Mouse (Mus musculus) liver, embryonic 16.5 days (tissue): Measurements from ENCODE around the gene Nabp2. TPM values are rescaled to one million over a fixed set of nuclear protein-coding genes. Genes with fewer than 3 reads are reported as not detected.

Experiments used
- ATAC-seq: fragments of 200-750 bp; cut with Nextera tagmentation; 2 replicates; pipeline ENCODE4 v1.8.0; 2017; ENCODE audit warnings: low read depth, mild to moderate bottlenecking, moderate number of reproducible peaks, moderate library complexity
- H3K27ac ChIP-seq: fragments of 300-500 bp; sonication (generic); 2 replicates; pipeline ENCODE4 v1.5.1; 2014; ENCODE audit warnings: mild to moderate bottlenecking, low read length
- H3K27me3 ChIP-seq: fragments of 300-500 bp; sonication (generic); 2 replicates; pipeline ENCODE4 v1.6.1; 2014; ENCODE audit warnings: low read depth, low read length, mixed read lengths; ENCODE audit not compliant: control insufficient read depth, insufficient read depth
- H3K36me3 ChIP-seq: fragments of 300-500 bp; sonication (generic); 2 replicates; pipeline ENCODE4 v1.6.1; 2014; ENCODE audit warnings: mild to moderate bottlenecking; ENCODE audit not compliant: control insufficient read depth, insufficient read depth
- H3K4me1 ChIP-seq: fragments of 300-500 bp; sonication (generic); 2 replicates; pipeline ENCODE4 v1.6.1; 2014; ENCODE audit warnings: low read depth, low read length, mixed read lengths; ENCODE audit not compliant: control insufficient read depth
- H3K4me2 ChIP-seq: fragments of 300-500 bp; sonication (generic); 2 replicates; pipeline ENCODE4 v1.6.1; 2014; ENCODE audit warnings: low read depth, low read length, mixed read lengths
- H3K4me3 ChIP-seq: fragments of 300-500 bp; sonication (generic); 2 replicates; pipeline ENCODE4 v1.5.1; 2014; ENCODE audit warnings: low read depth, mild to moderate bottlenecking, low read length
- H3K9ac ChIP-seq: fragments of 300-500 bp; sonication (generic); 2 replicates; pipeline ENCODE4 v1.6.1; 2014; ENCODE audit warnings: low read depth, low read length
- H3K9me3 ChIP-seq: fragments of 300-500 bp; sonication (generic); replicated peaks from 2 replicates; pipeline ENCODE4 v1.6.1; 2016; ENCODE audit warnings: low read length; ENCODE audit not compliant: control insufficient read depth
- WGBS: fragments of 180-500 bp; shearing (Covaris S2); extraction: QIAGEN DNeasy Blood & Tissue Kit; methylation state at CpG from one replicate; pipeline ENCODE4 v1.1.7; 2014; ENCODE audit not compliant: insufficient replicate concordance; 5-methylcytosine and 5-hydroxymethylcytosine counted together
- polyA plus RNA-seq: library from polyadenylated mRNA; unstranded; fragments of >200 nt; fragmentation: Nextera tagmentation; extraction: Ambion mirVana; gene quantifications from 2 replicates; pipeline ENCODE4 v1.2.1, GENCODE M21; 2015

Nabp2 gene
- polyA plus RNA-seq, 1 experiment from 2014 or later, result 31.7 TPM

DNA sequence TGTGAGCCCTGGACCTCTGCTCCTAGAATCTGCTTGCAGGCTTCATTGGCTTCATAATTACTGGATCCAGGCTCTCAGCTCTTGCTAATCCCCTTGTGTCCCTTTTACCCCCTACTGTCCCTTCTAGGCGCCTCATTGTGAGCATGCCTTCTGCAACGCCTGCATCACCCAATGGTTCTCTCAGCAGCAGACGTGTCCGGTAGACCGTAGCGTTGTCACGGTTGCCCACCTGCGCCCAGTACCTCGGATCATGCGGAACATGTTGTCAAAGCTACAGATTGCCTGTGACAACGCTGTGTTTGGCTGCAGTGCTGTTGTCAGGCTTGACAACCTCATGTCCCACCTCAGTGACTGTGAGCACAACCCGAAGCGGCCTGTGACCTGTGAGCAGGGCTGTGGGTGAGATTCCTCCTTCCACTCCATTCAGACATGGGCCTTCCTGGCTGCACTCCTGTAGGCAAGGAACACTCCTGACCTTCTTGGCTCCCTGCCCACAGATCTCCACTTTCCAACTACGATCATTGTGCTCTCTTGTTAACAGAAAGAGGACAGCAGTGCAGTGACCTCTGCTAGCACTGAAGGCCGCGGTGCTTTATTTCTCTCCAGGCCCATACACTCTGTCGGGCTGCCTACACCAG, 24.0 kb upstream of the Nabp2 start:
- no peaks in the 10 kb centered on the region for H3K9me3 ChIP-seq
- H3K27me3 ChIP-seq, result no peaks in the 10 kb centered on the region
- no peak for ATAC-seq
- H3K4me3 ChIP-seq, result no peak overlapping the region
- H3K27ac ChIP-seq, result no peak overlapping the region
- H3K4me1 ChIP-seq, result no peaks in the 10 kb centered on the region
- H3K4me2 ChIP-seq, result no peak overlapping the region
- H3K36me3 ChIP-seq, result peaks cover 14% of the 10 kb centered on the region
- H3K9ac ChIP-seq, result no peak overlapping the region
- 84% methylated on average over 17 of the region's 17 CpGs for WGBS

GRCm38 (mm10) chr10:128434681-128435080, 23.4 kb upstream of the Nabp2 start:
- Histone ChIP-seq H3K27ac (no peak overlapping the region), H3K36me3 (peaks cover 14% of the 10 kb centered on the region)
- ATAC-seq, result no peak

DNA sequence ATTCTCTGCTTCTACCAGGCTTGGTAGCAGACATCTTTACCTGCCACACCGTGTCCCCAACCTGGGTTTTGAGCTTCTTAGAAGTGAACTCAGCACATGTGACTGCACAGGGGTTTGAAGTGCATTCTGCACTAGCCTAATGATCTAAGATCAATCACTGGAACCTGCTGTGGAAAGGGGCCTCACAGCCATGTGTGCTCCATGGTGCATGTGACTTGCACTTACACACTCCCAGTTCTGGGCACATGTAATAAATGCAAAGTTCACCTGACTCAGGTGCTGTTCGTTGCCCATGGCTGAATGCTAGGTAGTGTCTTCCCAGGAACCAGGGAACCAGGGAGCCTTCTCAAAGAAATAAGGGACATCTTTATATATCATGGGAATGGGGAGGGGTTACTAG, 22.1 kb upstream of the Nabp2 start:
- no peak for ATAC-seq

More at GRCm38 (mm10) chr10:128434681-128435080, 23.4 kb upstream of the Nabp2 start:
- no peak overlapping the region for H3K4me3 ChIP-seq
- H3K4me2 ChIP-seq, result no peak overlapping the region
- H3K9me3 ChIP-seq, result no peaks in the 10 kb centered on the region
- 65% methylated on average over 10 of the region's 10 CpGs for WGBS
- H3K9ac ChIP-seq, result no peak overlapping the region
- H3K4me1 ChIP-seq, result no peaks in the 10 kb centered on the region
- no peaks in the 10 kb centered on the region for H3K27me3 ChIP-seq

DNA sequence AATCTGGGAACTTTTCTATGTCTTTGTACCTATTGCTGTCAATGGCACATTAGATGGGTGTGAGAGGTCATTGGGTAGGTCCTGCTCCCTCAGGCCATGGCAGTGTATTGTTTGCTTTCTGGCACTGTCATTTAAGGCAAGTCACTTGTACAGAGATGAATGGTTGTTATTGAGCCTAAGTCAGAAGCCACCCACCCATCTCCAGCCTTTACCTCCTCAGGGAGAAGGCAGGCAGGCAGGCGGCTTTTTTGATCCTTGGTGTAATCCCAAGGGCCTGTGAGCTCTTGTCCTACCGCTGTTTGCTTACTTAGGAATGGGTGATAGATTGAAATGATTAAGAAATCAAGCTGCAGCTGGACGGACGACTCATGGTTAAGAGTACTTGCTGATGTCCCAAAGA, 18.2 kb upstream of the Nabp2 start:
- 74% methylated on average over 4 of the region's 4 CpGs for WGBS

More for the DNA sequence above, 22.1 kb upstream of the Nabp2 start:
- Histone ChIP-seq H3K4me3 (no peak overlapping the region), H3K9ac (no peak overlapping the region), H3K4me2 (no peak overlapping the region), H3K27ac (no peak overlapping the region), H3K9me3 (no peaks in the 10 kb centered on the region), H3K4me1 (no peaks in the 10 kb centered on the region), H3K27me3 (no peaks in the 10 kb centered on the region), H3K36me3 (peaks cover 17% of the 10 kb centered on the region)
- 85% methylated on average over 2 of the region's 2 CpGs for WGBS

GRCm38 (mm10) chr10:128429052-128429451, 17.8 kb upstream of the Nabp2 start:
- no peak overlapping the region for H3K4me2 ChIP-seq
- H3K4me1 ChIP-seq, result no peaks in the 10 kb centered on the region
- H3K36me3 ChIP-seq, result peaks cover 3% of the 10 kb centered on the region; the same call in 1 of the 2 replicates
- H3K27me3 ChIP-seq, result no peaks in the 10 kb centered on the region
- no peak overlapping the region for H3K4me3 ChIP-seq
- H3K27ac ChIP-seq, result no peak overlapping the region
- no peaks in the 10 kb centered on the region for H3K9me3 ChIP-seq
- 79% methylated on average over 5 of the region's 5 CpGs for WGBS
- no peak overlapping the region for H3K9ac ChIP-seq
- ATAC-seq, result no peak

More for the DNA sequence above, 18.2 kb upstream of the Nabp2 start:
- no peak for ATAC-seq
- Histone ChIP-seq H3K4me2 (no peak overlapping the region), H3K27me3 (no peaks in the 10 kb centered on the region), H3K36me3 (peaks cover 3% of the 10 kb centered on the region; the same call in 1 of the 2 replicates), H3K4me3 (no peak overlapping the region), H3K9me3 (no peaks in the 10 kb centered on the region), H3K27ac (no peak overlapping the region), H3K9ac (no peak overlapping the region), H3K4me1 (no peaks in the 10 kb centered on the region)

GRCm38 (mm10) chr10:128425260-128425659, 14.0 kb upstream of the Nabp2 start:
- Histone ChIP-seq H3K4me2 (no peak overlapping the region), H3K9me3 (no peaks in the 10 kb centered on the region), H3K9ac (no peak overlapping the region), H3K4me1 (no peaks in the 10 kb centered on the region), H3K36me3 (peaks cover 3% of the 10 kb centered on the region; the same call in 1 of the 2 replicates), H3K27ac (no peak overlapping the region), H3K27me3 (no peaks in the 10 kb centered on the region), H3K4me3 (no peak overlapping the region)
- ATAC-seq, result no peak
- WGBS, result 61% methylated on average over 3 of the region's 3 CpGs

DNA sequence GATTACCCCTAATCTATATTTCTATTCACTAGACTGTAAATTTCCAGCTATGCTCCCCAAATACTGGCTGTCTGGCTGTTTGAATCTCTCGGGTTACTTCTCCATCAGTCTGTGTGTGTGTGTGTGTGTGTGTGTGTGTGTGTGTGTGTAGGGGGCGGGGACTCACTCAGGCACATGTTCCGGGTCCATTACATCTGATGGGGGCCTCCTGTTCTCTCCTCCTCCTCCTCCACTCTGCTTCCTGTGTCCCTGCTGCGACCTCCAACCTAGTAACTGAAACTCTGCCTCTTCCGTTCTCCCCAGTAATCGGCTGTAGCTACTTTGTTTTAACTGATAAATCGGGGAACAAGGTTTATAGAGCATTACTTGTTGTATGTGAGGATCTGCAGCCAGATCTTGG, 13.3 kb upstream of the Nabp2 start:
- 16% methylated on average over 7 of the region's 7 CpGs for WGBS
- Histone ChIP-seq H3K4me3 (no peak overlapping the region), H3K36me3 (peaks cover 3% of the 10 kb centered on the region; the same call in 1 of the 2 replicates), H3K27me3 (no peaks in the 10 kb centered on the region), H3K9me3 (no peaks in the 10 kb centered on the region), H3K4me1 (no peaks in the 10 kb centered on the region), H3K9ac (no peak overlapping the region), H3K27ac (no peak overlapping the region), H3K4me2 (no peak overlapping the region)
- no peak for ATAC-seq

DNA sequence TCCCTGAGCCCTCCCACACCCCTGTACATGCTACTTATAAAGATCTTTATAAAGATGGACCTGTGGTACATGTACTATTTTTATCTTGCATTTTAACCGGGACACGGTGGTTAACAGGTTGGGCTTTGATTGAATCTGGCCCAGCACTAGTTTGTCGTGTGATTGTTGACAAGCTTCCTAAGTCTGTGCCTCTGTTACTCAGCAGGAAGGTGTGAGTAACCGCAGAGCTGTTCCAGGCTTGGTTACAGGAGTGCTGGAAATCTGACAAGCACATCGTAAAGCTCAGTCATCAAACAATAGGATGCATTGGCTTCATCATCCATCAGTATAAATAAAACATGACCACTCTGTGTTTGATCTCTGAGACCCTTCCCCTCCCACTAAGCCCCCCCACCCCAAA, 11.1 kb upstream of the Nabp2 start:
- Histone ChIP-seq H3K4me2 (no peak overlapping the region), H3K27me3 (no peaks in the 10 kb centered on the region), H3K9ac (no peak overlapping the region), H3K27ac (no peak overlapping the region), H3K36me3 (no peaks in the 10 kb centered on the region), H3K4me3 (no peak overlapping the region), H3K9me3 (no peaks in the 10 kb centered on the region), H3K4me1 (no peaks in the 10 kb centered on the region)
- 56% methylated on average over 5 of the region's 5 CpGs for WGBS
- ATAC-seq, result no peak

- peaks cover 4% of the 10 kb centered on the region for H3K36me3 ChIP-seq
- no peak overlapping the region for H3K4me2 ChIP-seq
- no peak overlapping the region for H3K4me3 ChIP-seq
- no peak overlapping the region for H3K27ac ChIP-seq
- H3K4me1 ChIP-seq, result peaks cover 37% of the 10 kb centered on the region
- H3K9me3 ChIP-seq, result no peaks in the 10 kb centered on the region
- no peak overlapping the region for H3K9ac ChIP-seq
- no peaks in the 10 kb centered on the region for H3K27me3 ChIP-seq
- 88% methylated on average over 5 of the region's 5 CpGs for WGBS
- ATAC-seq, result no peak
Observed at GRCm38 (mm10) chr10:128414848-128415247, 3.6 kb upstream of the Nabp2 start.
